Mouse (Mus musculus) megakaryocyte, adult 5-6 weeks (primary cell): ENCODE measurements at regions not wholly inside any gene's neighbourhood (a gene's known extent, or its start where the extent isn't known, plus 50 kb on each side); places are given as distances from the start of the nearest gene placed in this dataset.

ENCODE experiments used
- ATAC-seq: 2 replicates; pipeline ENCODE4 v1.8.0; 2016; ENCODE audit warnings: mild to moderate bottlenecking, inconsistent platforms; ENCODE audit not compliant: poor library complexity, severe bottlenecking

- no peak for ATAC-seq
Observed at GRCm38 (mm10) chr10:123997260-123997659, 733.5 kb downstream of the Fam19a2 start.

GRCm38 (mm10) chr10:123998959-123999358, 735.2 kb downstream of the Fam19a2 start:
- ATAC-seq, result no peak

- no peak for ATAC-seq
Observed at GRCm38 (mm10) chr10:124045031-124045430, 781.2 kb downstream of the Fam19a2 start.

- no peak for ATAC-seq
Observed at GRCm38 (mm10) chr10:124045791-124046190, 782.0 kb downstream of the Fam19a2 start.

- no peak for ATAC-seq
Observed at GRCm38 (mm10) chr10:124082756-124083155, 819.0 kb downstream of the Fam19a2 start.

DNA sequence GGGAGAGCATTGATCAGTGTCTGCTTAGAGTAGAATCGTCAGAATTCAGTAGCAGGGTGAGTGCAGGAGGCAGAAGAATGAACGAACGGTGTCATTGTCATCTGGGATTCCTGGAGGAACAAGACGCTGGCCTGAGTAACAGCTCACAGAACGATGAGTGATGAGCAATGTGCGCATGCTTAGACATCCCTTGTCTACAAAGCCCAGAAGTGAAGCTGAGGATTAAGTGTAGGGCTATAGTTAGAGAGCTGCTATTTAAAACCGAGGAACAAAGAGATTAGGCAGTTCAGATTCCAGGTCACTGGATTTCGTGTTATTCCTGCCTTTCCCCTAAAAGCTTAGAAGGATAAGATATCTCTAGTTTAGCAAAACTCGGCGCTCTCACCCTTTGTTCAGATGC, 826.8 kb downstream of the Fam19a2 start:
- no peak for ATAC-seq

- ATAC-seq, result no peak
Observed at GRCm38 (mm10) chr10:124091364-124091763, 827.6 kb downstream of the Fam19a2 start.

DNA sequence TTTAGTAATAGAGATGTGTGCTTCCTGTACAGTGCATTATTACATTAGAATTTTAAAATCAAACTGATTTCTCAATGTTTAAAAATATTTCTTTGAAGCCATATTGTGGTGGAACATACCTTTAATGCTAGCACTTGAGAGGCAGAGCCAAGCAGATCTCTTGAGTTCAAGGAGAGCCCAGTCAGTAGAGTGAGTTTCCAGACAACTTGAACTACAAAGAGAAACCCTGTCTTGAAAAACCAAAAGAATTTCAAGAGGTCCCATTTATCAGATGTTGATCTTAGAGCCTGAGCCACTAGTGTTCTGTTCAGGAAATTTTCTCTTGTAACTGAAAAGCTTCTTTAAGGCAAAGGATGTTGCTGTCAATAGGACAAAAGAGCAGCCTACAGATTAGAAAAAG, 855.8 kb downstream of the Fam19a2 start:
- ATAC-seq, result no peak

DNA sequence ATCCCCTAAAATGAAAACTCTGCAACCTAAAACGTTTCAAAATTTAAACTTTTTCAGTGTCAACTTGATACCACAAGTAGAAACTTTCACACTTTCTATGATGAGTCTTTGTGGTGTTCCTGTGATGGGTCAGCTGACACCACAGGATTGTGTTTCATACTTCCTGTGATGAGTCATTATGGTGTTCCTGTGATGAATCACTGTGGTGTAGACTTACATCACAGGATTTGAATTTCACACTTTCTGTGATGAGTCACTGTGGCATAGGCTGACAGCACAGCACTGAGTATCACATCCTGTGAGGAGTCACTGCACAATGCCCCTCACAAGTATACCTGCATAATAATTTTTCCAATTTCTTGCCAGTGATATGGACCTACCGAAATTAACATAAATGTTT, 874.7 kb downstream of the Fam19a2 start:
- ATAC-seq, result 0 out of 2 replicates have a peak, but pooled peaks have one; percentile 27

GRCm38 (mm10) chr10:124142336-124142735, 878.5 kb downstream of the Fam19a2 start:
- no peak for ATAC-seq

GRCm38 (mm10) chr10:124146751-124147469, 883.1 kb downstream of the Fam19a2 start:
- ATAC-seq, result no peak

GRCm38 (mm10) chr10:124163441-124163840, 899.6 kb downstream of the Fam19a2 start:
- no peak for ATAC-seq

DNA sequence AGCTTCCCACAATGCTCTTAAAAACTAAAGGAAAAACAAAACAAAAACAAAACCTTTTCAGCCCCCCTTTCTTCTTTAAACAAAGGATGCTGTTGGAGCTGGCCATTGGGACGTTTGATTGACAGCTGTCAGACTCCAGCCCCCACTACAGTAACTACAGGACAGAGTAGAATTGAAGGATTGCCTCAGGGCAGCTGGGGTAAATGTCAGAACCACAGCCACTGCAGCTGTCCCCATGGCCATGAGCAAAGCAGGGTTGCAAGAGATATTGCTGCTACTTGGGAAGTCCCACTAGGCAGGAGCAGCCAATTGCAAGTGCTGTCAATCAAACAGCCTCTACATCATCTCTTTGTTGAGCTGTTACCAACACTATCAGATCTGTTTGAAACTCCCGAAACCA, 911.8 kb downstream of the Fam19a2 start:
- ATAC-seq, result no peak

DNA sequence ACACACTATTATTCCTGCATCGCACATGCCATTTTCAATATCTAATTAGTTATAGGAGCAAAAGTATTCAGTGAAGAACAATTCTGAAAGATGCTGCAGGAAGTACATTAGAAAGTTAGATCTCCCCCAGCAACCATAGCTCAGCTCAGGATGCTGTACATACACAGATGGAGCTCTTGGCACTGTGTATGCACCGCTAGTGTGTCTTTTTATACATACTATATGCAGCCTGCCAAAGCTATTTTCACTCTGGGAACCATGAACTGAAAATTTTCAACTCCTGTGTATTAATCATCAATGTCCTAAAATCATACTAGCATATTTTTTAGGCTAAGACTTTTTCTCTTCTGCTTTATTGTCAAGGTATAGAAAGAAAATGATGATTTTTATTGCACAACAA, 944.5 kb downstream of the Fam19a2 start:
- no peak for ATAC-seq

DNA sequence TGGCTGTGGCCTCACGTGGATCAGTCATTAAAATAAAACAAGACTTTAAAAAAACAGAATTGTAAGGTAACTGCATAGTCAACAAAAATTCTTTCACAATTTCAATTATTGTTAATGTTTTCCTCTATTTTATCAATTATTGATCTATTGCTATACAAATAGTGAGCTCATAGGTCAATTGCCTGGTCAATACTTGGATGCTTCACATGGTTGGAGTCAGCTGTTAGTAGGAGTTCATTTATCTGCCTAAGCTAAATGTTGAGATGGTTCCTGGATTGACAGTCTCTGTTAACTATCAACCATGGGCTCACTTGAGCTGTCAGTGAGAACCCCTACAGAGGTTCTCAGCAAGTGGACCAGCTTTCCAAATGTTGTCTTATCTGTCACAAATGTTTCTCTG, 955.7 kb downstream of the Fam19a2 start:
- ATAC-seq, result no peak

DNA sequence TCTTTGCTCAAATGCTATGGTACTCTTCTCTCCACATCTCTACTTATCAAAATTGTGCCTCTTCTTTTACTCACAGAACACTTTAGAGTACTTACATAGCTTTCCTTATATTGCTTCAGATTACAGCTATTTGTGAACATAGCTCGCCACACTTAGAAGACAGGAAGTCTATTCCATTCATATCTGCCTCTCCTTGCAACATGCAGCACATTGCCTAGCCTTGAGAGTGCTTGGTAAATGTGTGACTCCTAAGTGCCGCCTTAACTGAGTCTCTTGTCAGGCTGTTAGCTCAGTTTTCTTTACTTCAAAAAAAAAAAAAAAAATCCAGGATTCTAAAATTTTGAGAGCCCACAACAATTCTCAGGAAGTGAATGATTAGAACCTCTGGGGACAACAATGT, 958.3 kb downstream of the Fam19a2 start:
- no peak for ATAC-seq

GRCm38 (mm10) chr10:124227061-124227460, 963.3 kb downstream of the Fam19a2 start:
- no peak for ATAC-seq

GRCm38 (mm10) chr10:124249358-124249757, 985.6 kb downstream of the Fam19a2 start:
- ATAC-seq, result no peak

DNA sequence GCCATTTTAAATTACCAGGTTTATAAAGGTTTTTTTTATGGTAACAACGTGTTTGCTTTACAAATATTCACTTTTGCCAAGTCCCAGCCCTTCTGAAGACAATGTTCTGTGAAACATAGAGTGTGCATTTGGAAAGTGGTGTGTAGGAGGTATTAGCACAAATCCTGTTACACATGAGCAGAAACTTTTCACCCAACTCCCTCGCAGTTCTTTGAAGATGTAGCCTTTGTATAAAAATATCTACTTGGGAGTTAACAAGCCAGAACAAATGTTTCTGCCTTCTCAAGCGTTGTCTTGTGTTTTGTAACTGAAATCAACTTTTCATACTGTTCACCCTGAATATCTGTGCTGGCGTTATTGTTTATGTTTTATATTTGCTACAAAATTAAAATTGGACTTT, 986.2 kb downstream of the Fam19a2 start:
- ATAC-seq, result no peak

DNA sequence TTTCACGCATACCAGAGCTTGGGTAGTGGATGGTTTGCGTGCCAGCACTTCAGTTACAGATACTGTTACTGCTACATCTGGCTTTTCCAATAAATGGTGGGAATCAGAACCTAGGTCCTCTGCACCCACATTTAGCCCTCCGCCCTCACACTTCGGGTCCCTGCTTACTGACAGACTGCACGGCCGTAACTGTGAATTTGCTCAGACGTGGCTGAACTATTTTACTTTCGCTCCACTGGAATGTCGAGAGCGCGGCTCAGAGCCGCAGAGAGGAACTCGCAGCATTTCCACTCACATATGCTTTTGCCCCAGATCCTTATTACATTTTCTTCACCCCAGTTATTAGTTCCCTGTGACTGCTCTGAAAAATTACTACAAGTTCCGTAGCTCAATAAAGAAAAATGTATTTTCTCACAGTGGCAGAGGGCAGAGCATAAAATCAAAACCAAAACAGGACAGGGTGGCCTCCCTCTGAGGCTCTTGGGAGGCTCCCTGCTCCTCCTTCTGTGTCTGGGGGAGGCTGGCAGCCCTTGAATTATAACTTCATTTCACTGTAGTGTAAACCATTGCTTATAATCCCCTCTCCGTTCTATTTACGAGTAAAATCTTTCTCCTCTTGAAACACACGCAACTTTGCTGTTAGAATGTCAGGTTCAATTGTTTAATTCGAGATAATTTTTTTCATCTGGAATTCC, 1024.7 kb downstream of the Fam19a2 start:
- ATAC-seq, result no peak

- no peak for ATAC-seq
Observed at GRCm38 (mm10) chr10:124297198-124297677, 1033.4 kb downstream of the Fam19a2 start.

DNA sequence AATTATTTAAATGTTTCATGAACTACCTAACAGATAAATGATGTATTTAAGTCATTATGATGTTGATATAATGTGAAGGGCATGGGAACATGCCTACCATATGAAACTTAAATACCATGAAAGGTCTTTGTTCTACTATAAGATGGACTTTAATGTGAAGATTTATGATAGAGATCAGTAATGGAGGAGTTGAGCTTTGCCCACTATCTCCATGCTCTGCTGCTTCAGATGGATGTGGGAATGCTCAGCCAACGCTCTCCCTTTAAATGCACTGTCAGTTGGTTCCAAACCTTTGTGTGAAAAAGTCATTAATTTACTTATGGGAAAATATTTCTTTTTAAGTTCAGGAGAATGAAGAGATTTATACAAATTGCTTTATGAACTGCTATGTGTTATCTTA, 1040.9 kb downstream of the Fam19a2 start:
- no peak for ATAC-seq
